Mouse (Mus musculus): ENCODE data around the gene Cbarp. TPM values are rescaled to one million over a fixed set of nuclear protein-coding genes. Genes with fewer than 3 reads are reported as not detected.

Cbarp gene
- total and polyA plus RNA-seq, 3 experiments = 5.5 to 74.4 (median 66.6) TPM

- no peak for TF ChIP-seq CTCF (IDR thresholded peaks at IDR 0.05; ENCODE audit: low read depth, low read length)
- no peak for TF ChIP-seq GATA1 (IDR thresholded peaks at IDR 0.05; ENCODE audit: borderline replicate concordance, low read length)
- TF ChIP-seq TAL1 (conservative IDR thresholded peaks at IDR 0.05; ENCODE audit: low read depth, low read length) = no peak
- no peak for TF ChIP-seq POLR2AphosphoS5 (IDR thresholded peaks at IDR 0.05; ENCODE audit: insufficient replicate concordance, low read depth, low read length)
- no peak for TF ChIP-seq GATA2 (IDR thresholded peaks at IDR 0.05; ENCODE audit: borderline replicate concordance, low read depth, low read length)
- Histone ChIP-seq H3K27me3 (ENCODE audit: insufficient read depth, low read length) (no peaks in the 10 kb centered on the region), H3K4me3 (ENCODE audit: low read depth, low read length) (peak overlapping the region; percentile 97; the same call in 1 of the 2 replicates), H3K4me1 (ENCODE audit: insufficient read depth, low read depth, low read length) (peaks cover 74% of the 10 kb centered on the region), H3K36me3 (replicated peaks) (peaks cover 70% of the 10 kb centered on the region), H3K9me3 (replicated peaks) (no peaks in the 10 kb centered on the region)
- ATAC-seq (ENCODE audit: extremely low read depth, insufficient number of reproducible peaks, low FRiP score, poor library complexity, severe bottlenecking) = no peak
- no peak for DNase-seq (ENCODE audit: low spot score)
Measured at GRCm38 (mm10) chr10:80118552-80118951, 22.1 kb downstream of the Cbarp start.

- Histone ChIP-seq H3K4me1 (ENCODE audit: insufficient read depth, low read depth, low read length) (peaks cover 68% of the 10 kb centered on the region), H3K27me3 (ENCODE audit: insufficient read depth, low read length) (no peaks in the 10 kb centered on the region), H3K36me3 (replicated peaks) (peaks cover 62% of the 10 kb centered on the region), H3K4me3 (ENCODE audit: low read depth, low read length) (peak overlapping the region; percentile 97), H3K9me3 (replicated peaks) (no peaks in the 10 kb centered on the region)
- no peak for ATAC-seq (ENCODE audit: extremely low read depth, insufficient number of reproducible peaks, low FRiP score, poor library complexity, severe bottlenecking)
- TF ChIP-seq GATA1 (IDR thresholded peaks at IDR 0.05; ENCODE audit: borderline replicate concordance, low read length) = no peak
- no peak for TF ChIP-seq CTCF (IDR thresholded peaks at IDR 0.05; ENCODE audit: low read depth, low read length)
- TF ChIP-seq GATA2 (IDR thresholded peaks at IDR 0.05; ENCODE audit: borderline replicate concordance, low read depth, low read length) = no peak
- TF ChIP-seq POLR2AphosphoS5 (IDR thresholded peaks at IDR 0.05; ENCODE audit: insufficient replicate concordance, low read depth, low read length) = no peak
- TF ChIP-seq TAL1 (conservative IDR thresholded peaks at IDR 0.05; ENCODE audit: low read depth, low read length) = no peak
- no peak for DNase-seq (ENCODE audit: low spot score)
Measured at GRCm38 (mm10) chr10:80117736-80118135, 22.9 kb downstream of the Cbarp start.

GRCm38 (mm10) chr10:80116927-80117691 lies 23.5 kb downstream of the Cbarp start:
- TF ChIP-seq CTCF (IDR thresholded peaks at IDR 0.05; ENCODE audit: low read depth, low read length) = no peak
- peak; percentile 56; the same call in 1 of the 2 replicates for TF ChIP-seq TAL1 (conservative IDR thresholded peaks at IDR 0.05; ENCODE audit: low read depth, low read length)
- Histone ChIP-seq H3K4me1 (ENCODE audit: insufficient read depth, low read depth, low read length) (peaks cover 67% of the 10 kb centered on the region), H3K4me3 (ENCODE audit: low read depth, low read length) (peak overlapping the region; percentile 97), H3K9me3 (replicated peaks) (no peaks in the 10 kb centered on the region), H3K36me3 (replicated peaks) (peaks cover 57% of the 10 kb centered on the region), H3K27me3 (ENCODE audit: insufficient read depth, low read length) (no peaks in the 10 kb centered on the region)
- ATAC-seq (ENCODE audit: extremely low read depth, insufficient number of reproducible peaks, low FRiP score, poor library complexity, severe bottlenecking) = no peak
- peak; percentile 47 for DNase-seq (ENCODE audit: low spot score)

- Histone ChIP-seq H3K4me3 (ENCODE audit: low read depth, low read length) (peak overlapping the region; percentile 97), H3K9me3 (replicated peaks) (no peaks in the 10 kb centered on the region), H3K36me3 (replicated peaks) (peaks cover 52% of the 10 kb centered on the region), H3K27me3 (ENCODE audit: insufficient read depth, low read length) (no peaks in the 10 kb centered on the region), H3K4me1 (ENCODE audit: insufficient read depth, low read depth, low read length) (peaks cover 62% of the 10 kb centered on the region)
- no peak for DNase-seq (ENCODE audit: low spot score)
- no peak for TF ChIP-seq CTCF (IDR thresholded peaks at IDR 0.05; ENCODE audit: low read depth, low read length)
- no peak for TF ChIP-seq POLR2AphosphoS5 (IDR thresholded peaks at IDR 0.05; ENCODE audit: insufficient replicate concordance, low read depth, low read length)
- TF ChIP-seq GATA2 (IDR thresholded peaks at IDR 0.05; ENCODE audit: borderline replicate concordance, low read depth, low read length) = no peak
- no peak for TF ChIP-seq GATA1 (IDR thresholded peaks at IDR 0.05; ENCODE audit: borderline replicate concordance, low read length)
- no peak for TF ChIP-seq TAL1 (conservative IDR thresholded peaks at IDR 0.05; ENCODE audit: low read depth, low read length)
- no peak for ATAC-seq (ENCODE audit: extremely low read depth, insufficient number of reproducible peaks, low FRiP score, poor library complexity, severe bottlenecking)
Measured at GRCm38 (mm10) chr10:80116563-80116926, 24.1 kb downstream of the Cbarp start.

GRCm38 (mm10) chr10:80115944-80116335 lies 24.7 kb downstream of the Cbarp start:
- DNase-seq (ENCODE audit: low spot score) (no peak), ATAC-seq (ENCODE audit: extremely low read depth, insufficient number of reproducible peaks, low FRiP score, poor library complexity, severe bottlenecking) (no peak)
- Histone ChIP-seq H3K4me3 (ENCODE audit: low read depth, low read length) (peak overlapping the region; percentile 97), H3K4me1 (ENCODE audit: insufficient read depth, low read depth, low read length) (peaks cover 60% of the 10 kb centered on the region), H3K9me3 (replicated peaks) (no peaks in the 10 kb centered on the region), H3K27me3 (ENCODE audit: insufficient read depth, low read length) (no peaks in the 10 kb centered on the region), H3K36me3 (replicated peaks) (peaks cover 46% of the 10 kb centered on the region)
- TF ChIP-seq TAL1 (conservative IDR thresholded peaks at IDR 0.05; ENCODE audit: low read depth, low read length) (no peak), GATA1 (IDR thresholded peaks at IDR 0.05; ENCODE audit: borderline replicate concordance, low read length) (no peak), CTCF (IDR thresholded peaks at IDR 0.05; ENCODE audit: low read depth, low read length) (no peak), GATA2 (IDR thresholded peaks at IDR 0.05; ENCODE audit: borderline replicate concordance, low read depth, low read length) (no peak), POLR2AphosphoS5 (IDR thresholded peaks at IDR 0.05; ENCODE audit: insufficient replicate concordance, low read depth, low read length) (no peak)

- DNase-seq (ENCODE audit: low spot score) (peak; percentile 99), ATAC-seq (ENCODE audit: extremely low read depth, insufficient number of reproducible peaks, low FRiP score, poor library complexity, severe bottlenecking) (peak; percentile 93)
- Histone ChIP-seq H3K9me3 (replicated peaks) (no peaks in the 10 kb centered on the region), H3K27me3 (ENCODE audit: insufficient read depth, low read length) (no peaks in the 10 kb centered on the region), H3K36me3 (replicated peaks) (peaks cover 40% of the 10 kb centered on the region), H3K4me1 (ENCODE audit: insufficient read depth, low read depth, low read length) (peaks cover 58% of the 10 kb centered on the region), H3K4me3 (ENCODE audit: low read depth, low read length) (peak within 1 kb of the TSS; percentile 97)
- no peak for TF ChIP-seq GATA1 (IDR thresholded peaks at IDR 0.05; ENCODE audit: borderline replicate concordance, low read length)
Measured at GRCm38 (mm10) chr10:80115290-80115943, 25.2 kb downstream of the Cbarp start, which contains the start of gene Stk11. Stk11 (plus strand) TSS chr10:80115803.

All from G1E (cell line).